Mouse (Mus musculus) neural tube, embryonic 11.5 days (tissue): ENCODE data around the gene Nlrc5. TPM values are rescaled to one million over a fixed set of nuclear protein-coding genes. Genes with fewer than 3 reads are reported as not detected.
A peak's percentile ranks its signal among the peaks of the same experiment; 100 is the strongest.

ENCODE experiments used
- ATAC-seq: fragments of 200-750 bp; cut with Nextera tagmentation; 2 replicates; pipeline ENCODE4 v1.8.0; 2017; ENCODE audit warnings: moderate number of reproducible peaks, mild to moderate bottlenecking, moderate TSS enrichment, moderate library complexity; ENCODE audit not compliant: insufficient read depth, low FRiP score, low TSS enrichment
- DNase-seq: peaks from one replicate; pipeline ENCODE4 v3.0.0-alpha.2; 2015; ENCODE audit warnings: low spot score
- H3K27ac ChIP-seq: fragments of 300-500 bp; sonication (generic); 2 replicates; pipeline ENCODE4 v1.5.1; 2014; ENCODE audit warnings: low read depth, mild to moderate bottlenecking, low read length
- H3K27me3 ChIP-seq: fragments of 300-500 bp; sonication (generic); 2 replicates; pipeline ENCODE4 v1.6.1; 2014; ENCODE audit warnings: mild to moderate bottlenecking, low read length, mixed read lengths; ENCODE audit not compliant: control insufficient read depth, insufficient read depth
- H3K36me3 ChIP-seq: fragments of 300-500 bp; sonication (generic); 2 replicates; pipeline ENCODE4 v1.6.1; 2014; ENCODE audit warnings: mild to moderate bottlenecking, low read length, moderate library complexity, mixed read lengths; ENCODE audit not compliant: control insufficient read depth, insufficient read depth
- H3K4me1 ChIP-seq: fragments of 300-500 bp; sonication (generic); 2 replicates; pipeline ENCODE4 v1.6.1; 2014; ENCODE audit warnings: low read length, mixed read lengths; ENCODE audit not compliant: control insufficient read depth, insufficient read depth
- H3K4me2 ChIP-seq: fragments of 300-500 bp; sonication (generic); 2 replicates; pipeline ENCODE4 v1.6.1; 2014; ENCODE audit warnings: low read depth, mild to moderate bottlenecking, moderate library complexity
- H3K4me3 ChIP-seq: fragments of 300-500 bp; sonication (generic); 2 replicates; pipeline ENCODE4 v1.5.1; 2014; ENCODE audit warnings: low read depth, low read length
- H3K9ac ChIP-seq: fragments of 300-500 bp; sonication (generic); 2 replicates; pipeline ENCODE4 v1.6.1; 2014; ENCODE audit warnings: mild to moderate bottlenecking, low read length
- H3K9me3 ChIP-seq: fragments of 300-500 bp; sonication (generic); 2 replicates; pipeline ENCODE4 v1.6.1; 2016; ENCODE audit warnings: low read length; ENCODE audit not compliant: control insufficient read depth
- WGBS: fragments of 180-500 bp; shearing (Covaris S2); extraction: QIAGEN DNeasy Blood & Tissue Kit; methylation state at CpG from one replicate; pipeline ENCODE4 v1.1.7; 2014; 5-methylcytosine and 5-hydroxymethylcytosine counted together
- polyA plus RNA-seq: library from polyadenylated mRNA; unstranded; fragments of >200 nt; fragmentation: Nextera tagmentation; extraction: Ambion mirVana; gene quantifications from 2 replicates; pipeline ENCODE4 v1.2.1, GENCODE M21; 2014

Nlrc5 gene
- polyA plus RNA-seq, 1 experiment from 2014 or later: not detected

GRCm38 (mm10) chr8:94566033-94566432 lies 131.9 kb downstream of the Nlrc5 start:
- H3K4me1 ChIP-seq: peaks cover 18% of the 10 kb centered on the region
- no peak overlapping the region for H3K9ac ChIP-seq
- no peaks in the 10 kb centered on the region for H3K27me3 ChIP-seq
- ATAC-seq: no peak
- peak; percentile 8 for DNase-seq
- H3K36me3 ChIP-seq: no peaks in the 10 kb centered on the region
- H3K27ac ChIP-seq: no peak overlapping the region
- no peaks in the 10 kb centered on the region for H3K9me3 ChIP-seq
- 80% methylated on average over 6 of the region's 6 CpGs for WGBS
- no peak overlapping the region for H3K4me3 ChIP-seq
- no peak overlapping the region for H3K4me2 ChIP-seq

DNA sequence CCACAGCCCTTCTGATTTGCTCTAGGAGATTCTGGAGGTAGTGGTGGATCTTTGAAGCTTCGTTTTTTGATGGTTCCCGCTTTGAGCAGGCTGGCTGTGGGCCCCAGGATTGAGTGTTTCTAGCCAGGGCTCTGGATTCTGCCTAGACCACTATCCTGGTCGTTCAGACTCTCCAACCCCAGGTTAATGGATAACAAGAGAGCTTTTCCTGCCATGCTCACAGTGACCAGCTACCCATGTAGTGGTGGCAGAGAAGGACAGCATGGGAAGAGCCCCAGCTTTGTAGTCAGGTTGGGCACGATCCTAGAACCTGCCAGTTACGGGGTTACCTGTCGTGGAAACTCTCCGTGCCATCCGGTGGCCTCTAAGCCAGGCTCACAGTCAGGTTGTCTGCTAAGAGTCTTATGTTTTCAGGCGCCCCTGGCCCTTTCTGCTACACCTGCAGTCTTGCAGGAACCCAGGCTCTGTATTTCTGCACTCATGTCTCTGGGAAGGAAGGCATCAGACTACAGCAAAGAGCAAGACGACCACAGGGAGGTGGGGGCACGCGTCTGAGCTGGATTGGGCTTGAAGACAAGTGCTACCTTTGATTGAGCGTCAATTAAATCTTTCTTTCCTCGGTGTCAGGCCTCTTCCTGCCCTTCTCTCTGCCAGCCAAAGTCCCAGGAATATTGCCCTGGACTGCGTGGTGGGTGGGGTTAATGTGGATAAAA lies 132.4 kb downstream of the Nlrc5 start:
- no peaks in the 10 kb centered on the region for H3K9me3 ChIP-seq
- no peaks in the 10 kb centered on the region for H3K27me3 ChIP-seq
- WGBS: 54% methylated on average over 15 of the region's 15 CpGs
- no peak overlapping the region; the same call in 1 of the 2 replicates for H3K4me2 ChIP-seq
- peaks cover 13% of the 10 kb centered on the region for H3K4me1 ChIP-seq
- no peak for ATAC-seq
- H3K27ac ChIP-seq: no peak overlapping the region
- H3K4me3 ChIP-seq: no peak overlapping the region
- H3K36me3 ChIP-seq: no peaks in the 10 kb centered on the region
- DNase-seq: peak; percentile 26
- no peak overlapping the region for H3K9ac ChIP-seq

DNA sequence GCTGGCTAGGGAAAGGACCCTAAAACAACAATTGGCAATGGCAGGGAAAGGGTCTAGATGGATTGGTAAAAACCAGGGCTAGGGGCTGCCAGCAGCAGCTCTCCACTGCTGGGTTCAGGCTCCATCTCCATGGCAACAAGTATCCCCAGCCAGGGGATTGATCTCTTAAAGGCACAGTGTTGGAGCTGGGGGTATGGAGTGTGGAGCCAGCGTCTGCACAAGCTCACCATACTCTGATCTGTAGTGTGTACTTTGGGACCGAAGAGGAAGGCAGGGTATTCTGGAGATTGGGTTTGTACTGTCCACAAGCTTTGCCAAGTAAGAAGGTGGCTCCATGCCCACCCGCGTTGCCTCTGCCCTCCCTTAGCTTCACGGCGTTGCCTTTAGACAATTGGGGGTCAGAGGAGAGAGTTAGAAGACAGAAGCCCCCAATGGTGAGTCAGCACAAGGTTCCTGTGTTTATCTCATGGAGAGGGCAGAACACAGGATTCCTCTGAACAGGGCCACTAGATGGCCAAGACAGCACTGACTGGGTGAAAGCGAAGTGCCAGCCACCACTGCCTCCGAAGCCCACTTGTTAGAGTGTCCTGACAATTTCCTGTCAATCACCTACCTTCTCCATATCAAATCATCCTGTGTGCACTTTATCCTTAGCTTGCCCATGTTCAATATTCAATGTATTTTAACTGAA lies 133.1 kb downstream of the Nlrc5 start:
- Histone ChIP-seq H3K9me3 (no peaks in the 10 kb centered on the region), H3K36me3 (no peaks in the 10 kb centered on the region), H3K9ac (no peak overlapping the region), H3K27me3 (no peaks in the 10 kb centered on the region), H3K4me3 (no peak overlapping the region), H3K4me1 (peaks cover 13% of the 10 kb centered on the region), H3K4me2 (no peak overlapping the region; the same call in 1 of the 2 replicates), H3K27ac (no peak overlapping the region)
- ATAC-seq (peak; percentile 83), DNase-seq (peak; percentile 38)
- WGBS: 62% methylated on average over 8 of the region's 8 CpGs

DNA sequence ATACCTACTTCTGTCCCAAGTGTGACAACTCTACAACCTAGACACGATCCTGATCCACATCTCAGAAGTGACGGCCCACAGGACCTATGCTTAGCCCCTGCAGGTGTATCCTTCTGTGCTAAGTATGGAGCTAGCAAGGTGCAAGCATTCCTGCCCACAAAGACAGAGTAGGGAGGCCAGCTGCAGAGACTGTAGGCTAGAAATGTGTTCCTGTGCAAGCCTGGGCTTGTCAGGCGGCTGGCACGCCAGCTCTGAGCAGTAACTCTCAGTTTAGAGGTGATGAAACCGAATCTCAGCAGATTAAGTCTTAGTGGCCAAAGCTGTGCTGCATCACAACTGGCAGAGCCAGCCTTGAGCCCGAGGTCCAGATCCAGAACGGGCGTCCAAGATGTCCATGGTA lies 133.9 kb downstream of the Nlrc5 start:
- Histone ChIP-seq H3K4me2 (no peak overlapping the region), H3K9me3 (no peaks in the 10 kb centered on the region), H3K36me3 (no peaks in the 10 kb centered on the region), H3K4me3 (no peak overlapping the region), H3K27me3 (no peaks in the 10 kb centered on the region), H3K27ac (no peak overlapping the region), H3K4me1 (peaks cover 13% of the 10 kb centered on the region), H3K9ac (no peak overlapping the region)
- ATAC-seq: no peak
- DNase-seq: no peak
- 89% methylated on average over 8 of the region's 8 CpGs for WGBS

DNA sequence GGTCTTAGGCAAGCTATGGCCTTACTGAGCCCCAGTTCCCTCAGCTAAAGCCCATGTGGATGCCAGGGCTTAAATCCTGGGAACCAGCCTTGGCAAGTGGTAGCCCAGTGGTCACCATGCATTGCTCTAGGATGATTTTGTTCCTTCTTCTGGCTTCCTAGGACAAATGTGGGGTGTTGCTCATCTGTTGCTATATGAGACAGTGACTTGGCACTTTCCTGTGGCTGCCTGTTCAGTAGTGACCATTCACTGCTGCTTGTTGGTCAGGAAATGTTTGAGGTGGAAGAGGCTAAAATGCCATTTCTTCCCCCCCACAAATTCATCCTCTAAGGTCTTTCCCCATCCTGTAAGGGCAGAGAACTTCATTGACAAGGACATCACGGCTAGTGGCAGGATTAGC lies 135.3 kb downstream of the Nlrc5 start:
- Histone ChIP-seq H3K4me2 (no peak overlapping the region), H3K4me1 (peaks cover 13% of the 10 kb centered on the region), H3K9me3 (no peaks in the 10 kb centered on the region), H3K27ac (no peak overlapping the region), H3K36me3 (0 out of 2 replicates have a peak, but pooled peaks cover 3% of the 10 kb centered on the region), H3K27me3 (no peaks in the 10 kb centered on the region), H3K4me3 (no peak overlapping the region), H3K9ac (no peak overlapping the region)
- WGBS: 71% methylated on average over 1 of the region's 1 CpGs
- no peak for DNase-seq
- ATAC-seq: no peak

- Histone ChIP-seq H3K4me3 (no peak overlapping the region), H3K36me3 (peaks cover 8% of the 10 kb centered on the region; the same call in 1 of the 2 replicates), H3K27ac (no peak overlapping the region), H3K9me3 (no peaks in the 10 kb centered on the region), H3K4me2 (no peak overlapping the region), H3K9ac (no peak overlapping the region), H3K27me3 (no peaks in the 10 kb centered on the region), H3K4me1 (peaks cover 7% of the 10 kb centered on the region)
- WGBS: 84% methylated on average over 2 of the region's 2 CpGs
- ATAC-seq (no peak), DNase-seq (peak; percentile 7)
Observed at GRCm38 (mm10) chr8:94571896-94572295, 137.7 kb downstream of the Nlrc5 start.

- H3K27ac ChIP-seq: no peak overlapping the region
- peaks cover 8% of the 10 kb centered on the region for H3K36me3 ChIP-seq
- H3K4me2 ChIP-seq: no peak overlapping the region
- ATAC-seq (no peak), DNase-seq (no peak)
- no peaks in the 10 kb centered on the region for H3K4me1 ChIP-seq
- H3K9me3 ChIP-seq: no peaks in the 10 kb centered on the region
- H3K9ac ChIP-seq: no peak overlapping the region
- no peaks in the 10 kb centered on the region for H3K27me3 ChIP-seq
- no peak overlapping the region for H3K4me3 ChIP-seq
- 90% methylated on average over 16 of the region's 16 CpGs for WGBS
Observed at GRCm38 (mm10) chr8:94574159-94574907, 140.2 kb downstream of the Nlrc5 start.

DNA sequence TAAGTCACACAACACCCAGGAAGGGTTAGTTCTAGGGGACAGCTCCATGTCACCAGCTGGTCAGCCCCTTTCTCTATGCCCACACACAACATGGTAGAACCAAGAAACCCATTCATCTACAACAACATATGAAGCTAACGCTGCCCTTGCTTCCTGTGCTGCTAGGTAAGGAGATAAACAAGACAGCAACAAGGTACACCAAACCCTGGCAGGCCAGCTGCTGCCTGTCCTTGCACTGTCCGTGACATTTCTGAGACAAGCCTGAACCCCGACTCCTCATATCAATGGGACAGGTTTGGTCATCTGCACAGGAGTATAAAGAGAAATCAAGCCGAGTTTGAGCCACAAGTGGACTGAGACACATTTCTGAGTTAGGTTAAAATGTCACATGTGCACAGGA lies 141.0 kb downstream of the Nlrc5 start:
- Histone ChIP-seq H3K4me2 (no peak overlapping the region), H3K9me3 (no peaks in the 10 kb centered on the region), H3K9ac (no peak overlapping the region), H3K4me3 (no peak overlapping the region), H3K36me3 (peaks cover 8% of the 10 kb centered on the region), H3K27me3 (no peaks in the 10 kb centered on the region), H3K4me1 (no peaks in the 10 kb centered on the region), H3K27ac (no peak overlapping the region)
- DNase-seq (no peak), ATAC-seq (no peak)
- WGBS: 95% methylated on average over 4 of the region's 4 CpGs
